Mouse (Mus musculus): ENCODE measurements around the gene Rbm47. TPM values are rescaled to one million over a fixed set of nuclear protein-coding genes. Genes with fewer than 3 reads are reported as not detected.

Gene Rbm47
- polyA plus RNA-seq, 1 experiment = 24.9 TPM

GRCm38 (mm10) chr5:66039813-66040212, 133.1 kb downstream of the Rbm47 start:
- Histone ChIP-seq H3K27me3 (ENCODE audit: control insufficient read depth, insufficient read depth, low read length) (no peaks in the 10 kb centered on the region), H3K4me3 (ENCODE audit: control insufficient read depth, low read depth, low read length) (no peak overlapping the region), H3K36me3 (ENCODE audit: control insufficient read depth, insufficient read depth, low read length) (no peaks in the 10 kb centered on the region), H3K4me1 (ENCODE audit: control insufficient read depth, insufficient read depth, low read length) (no peaks in the 10 kb centered on the region), H3K27ac (ENCODE audit: control insufficient read depth, insufficient read depth, low read depth, low read length) (no peak overlapping the region)
- no peak for TF ChIP-seq POLR2A (IDR thresholded peaks at IDR 0.05; ENCODE audit: control insufficient read depth, low read depth, low read length)
- no peak for TF ChIP-seq CTCF (IDR thresholded peaks at IDR 0.05; ENCODE audit: control insufficient read depth, insufficient read depth, insufficient replicate concordance, low read depth, low read length)

- Histone ChIP-seq H3K36me3 (ENCODE audit: control insufficient read depth, insufficient read depth, low read length) (no peaks in the 10 kb centered on the region), H3K27me3 (ENCODE audit: control insufficient read depth, insufficient read depth, low read length) (no peaks in the 10 kb centered on the region), H3K27ac (ENCODE audit: control insufficient read depth, insufficient read depth, low read depth, low read length) (no peak overlapping the region), H3K4me1 (ENCODE audit: control insufficient read depth, insufficient read depth, low read length) (no peaks in the 10 kb centered on the region), H3K4me3 (ENCODE audit: control insufficient read depth, low read depth, low read length) (no peak overlapping the region)
- TF ChIP-seq POLR2A (IDR thresholded peaks at IDR 0.05; ENCODE audit: control insufficient read depth, low read depth, low read length) (no peak), CTCF (IDR thresholded peaks at IDR 0.05; ENCODE audit: control insufficient read depth, insufficient read depth, insufficient replicate concordance, low read depth, low read length) (no peak)
Observed at GRCm38 (mm10) chr5:66037066-66037465, 135.9 kb downstream of the Rbm47 start.

- no peaks in the 10 kb centered on the region for H3K4me1 ChIP-seq (ENCODE audit: control insufficient read depth, insufficient read depth, low read length)
- no peaks in the 10 kb centered on the region for H3K36me3 ChIP-seq (ENCODE audit: control insufficient read depth, insufficient read depth, low read length)
- H3K4me3 ChIP-seq (ENCODE audit: control insufficient read depth, low read depth, low read length) = no peak overlapping the region
- H3K27me3 ChIP-seq (ENCODE audit: control insufficient read depth, insufficient read depth, low read length) = no peaks in the 10 kb centered on the region
- no peak overlapping the region for H3K27ac ChIP-seq (ENCODE audit: control insufficient read depth, insufficient read depth, low read depth, low read length)
- TF ChIP-seq CTCF (IDR thresholded peaks at IDR 0.05; ENCODE audit: control insufficient read depth, insufficient read depth, insufficient replicate concordance, low read depth, low read length) (no peak), POLR2A (IDR thresholded peaks at IDR 0.05; ENCODE audit: control insufficient read depth, low read depth, low read length) (no peak)
Observed at GRCm38 (mm10) chr5:66036440-66037054, 136.4 kb downstream of the Rbm47 start.

- H3K36me3 ChIP-seq (ENCODE audit: control insufficient read depth, insufficient read depth, low read length) = no peaks in the 10 kb centered on the region
- no peak overlapping the region for H3K27ac ChIP-seq (ENCODE audit: control insufficient read depth, insufficient read depth, low read depth, low read length)
- H3K4me3 ChIP-seq (ENCODE audit: control insufficient read depth, low read depth, low read length) = no peak overlapping the region
- no peak for TF ChIP-seq POLR2A (IDR thresholded peaks at IDR 0.05; ENCODE audit: control insufficient read depth, low read depth, low read length)
- no peak for TF ChIP-seq CTCF (IDR thresholded peaks at IDR 0.05; ENCODE audit: control insufficient read depth, insufficient read depth, insufficient replicate concordance, low read depth, low read length)
- no peaks in the 10 kb centered on the region for H3K27me3 ChIP-seq (ENCODE audit: control insufficient read depth, insufficient read depth, low read length)
- no peaks in the 10 kb centered on the region for H3K4me1 ChIP-seq (ENCODE audit: control insufficient read depth, insufficient read depth, low read length)
Observed at GRCm38 (mm10) chr5:66034375-66035195, 138.3 kb downstream of the Rbm47 start.

- Histone ChIP-seq H3K4me1 (ENCODE audit: control insufficient read depth, insufficient read depth, low read length) (no peaks in the 10 kb centered on the region), H3K27me3 (ENCODE audit: control insufficient read depth, insufficient read depth, low read length) (no peaks in the 10 kb centered on the region), H3K36me3 (ENCODE audit: control insufficient read depth, insufficient read depth, low read length) (no peaks in the 10 kb centered on the region), H3K27ac (ENCODE audit: control insufficient read depth, insufficient read depth, low read depth, low read length) (no peak overlapping the region), H3K4me3 (ENCODE audit: control insufficient read depth, low read depth, low read length) (no peak overlapping the region)
- TF ChIP-seq POLR2A (IDR thresholded peaks at IDR 0.05; ENCODE audit: control insufficient read depth, low read depth, low read length) (no peak), CTCF (IDR thresholded peaks at IDR 0.05; ENCODE audit: control insufficient read depth, insufficient read depth, insufficient replicate concordance, low read depth, low read length) (no peak)
Observed at GRCm38 (mm10) chr5:66032826-66033225, 140.1 kb downstream of the Rbm47 start.

- no peak overlapping the region for H3K27ac ChIP-seq (ENCODE audit: control insufficient read depth, insufficient read depth, low read depth, low read length)
- TF ChIP-seq POLR2A (IDR thresholded peaks at IDR 0.05; ENCODE audit: control insufficient read depth, low read depth, low read length) = no peak
- no peak for TF ChIP-seq CTCF (IDR thresholded peaks at IDR 0.05; ENCODE audit: control insufficient read depth, insufficient read depth, insufficient replicate concordance, low read depth, low read length)
- H3K4me1 ChIP-seq (ENCODE audit: control insufficient read depth, insufficient read depth, low read length) = no peaks in the 10 kb centered on the region; the same call in 1 of the 2 replicates
- no peak overlapping the region for H3K4me3 ChIP-seq (ENCODE audit: control insufficient read depth, low read depth, low read length)
- H3K36me3 ChIP-seq (ENCODE audit: control insufficient read depth, insufficient read depth, low read length) = no peaks in the 10 kb centered on the region
- H3K27me3 ChIP-seq (ENCODE audit: control insufficient read depth, insufficient read depth, low read length) = no peaks in the 10 kb centered on the region
Observed at GRCm38 (mm10) chr5:66031699-66032098, 141.2 kb downstream of the Rbm47 start.

- H3K27ac ChIP-seq (ENCODE audit: control insufficient read depth, insufficient read depth, low read depth, low read length) = no peak overlapping the region
- no peaks in the 10 kb centered on the region; the same call in 1 of the 2 replicates for H3K4me1 ChIP-seq (ENCODE audit: control insufficient read depth, insufficient read depth, low read length)
- H3K36me3 ChIP-seq (ENCODE audit: control insufficient read depth, insufficient read depth, low read length) = no peaks in the 10 kb centered on the region
- no peaks in the 10 kb centered on the region for H3K27me3 ChIP-seq (ENCODE audit: control insufficient read depth, insufficient read depth, low read length)
- H3K4me3 ChIP-seq (ENCODE audit: control insufficient read depth, low read depth, low read length) = no peak overlapping the region
- TF ChIP-seq CTCF (IDR thresholded peaks at IDR 0.05; ENCODE audit: control insufficient read depth, insufficient read depth, insufficient replicate concordance, low read depth, low read length) (no peak), POLR2A (IDR thresholded peaks at IDR 0.05; ENCODE audit: control insufficient read depth, low read depth, low read length) (no peak)
Observed at GRCm38 (mm10) chr5:66028232-66028631, 144.7 kb downstream of the Rbm47 start.
